Mouse (Mus musculus) neural tube, embryonic 13.5 days (tissue): ENCODE data around the gene Pik3cd. TPM values are rescaled to one million over a fixed set of nuclear protein-coding genes. Genes with fewer than 3 reads are reported as not detected.
"Not testable (repeated sequence)": the region's sequence is repeated elsewhere in the genome, so short reads cannot be mapped to it uniquely, and the experiment has no call there.

Experiments
- ATAC-seq: fragments of 200-750 bp; cut with Nextera tagmentation; 2 replicates; pipeline ENCODE4 v1.8.0; 2017; ENCODE audit warnings: low read depth, mild to moderate bottlenecking, moderate TSS enrichment, moderate library complexity
- H3K27ac ChIP-seq: fragments of 300-500 bp; sonication (generic); replicated peaks from 2 replicates; pipeline ENCODE4 v1.5.1; 2015; ENCODE audit warnings: moderate library complexity, mild to moderate bottlenecking, inconsistent platforms
- H3K27me3 ChIP-seq: fragments of 300-500 bp; sonication (generic); 2 replicates; pipeline ENCODE4 v1.6.1; 2015; ENCODE audit warnings: mild to moderate bottlenecking, inconsistent platforms
- H3K36me3 ChIP-seq: fragments of 300-500 bp; sonication (generic); 2 replicates; pipeline ENCODE4 v1.6.1; 2015; ENCODE audit warnings: mild to moderate bottlenecking, inconsistent platforms
- H3K4me1 ChIP-seq: fragments of 300-500 bp; sonication (generic); replicated peaks from 2 replicates; pipeline ENCODE4 v1.6.1; 2015; ENCODE audit warnings: inconsistent platforms
- H3K4me2 ChIP-seq: fragments of 300-500 bp; sonication (generic); 2 replicates; pipeline ENCODE4 v1.6.1; 2015; ENCODE audit warnings: inconsistent platforms, mild to moderate bottlenecking, moderate library complexity
- H3K4me3 ChIP-seq: fragments of 300-500 bp; sonication (generic); 2 replicates; pipeline ENCODE4 v1.5.1; 2015; ENCODE audit warnings: mild to moderate bottlenecking, inconsistent platforms
- H3K9ac ChIP-seq: fragments of 300-500 bp; sonication (generic); 2 replicates; pipeline ENCODE4 v1.6.1; 2015; ENCODE audit warnings: moderate library complexity, mild to moderate bottlenecking, inconsistent platforms
- H3K9me3 ChIP-seq: fragments of 300-500 bp; sonication (generic); 2 replicates; pipeline ENCODE4 v1.6.1; 2016; ENCODE audit warnings: inconsistent platforms
- WGBS: fragments of 180-500 bp; shearing (Covaris S2); methylation state at CpG from one replicate; pipeline ENCODE4 v1.1.7; 2015; 5-methylcytosine and 5-hydroxymethylcytosine counted together
- polyA plus RNA-seq: library from polyadenylated mRNA; unstranded; fragments of >200 nt; fragmentation: Nextera tagmentation; extraction: Ambion mirVana; gene quantifications from 2 replicates; pipeline ENCODE4 v1.2.1, GENCODE M21; 2015

Pik3cd gene
- polyA plus RNA-seq: 17.8 and 20.0 TPM in 2 replicates

GRCm38 (mm10) chr4:149702210-149702979 lies at the start of gene Pik3cd:
Gene Pik3cd, minus strand, starts transcription at chr4:149702571.
- Histone ChIP-seq H3K27me3 (peaks cover 25% of the 10 kb centered on the region; the same call in 1 of the 2 replicates), H3K9me3 (no peaks in the 10 kb centered on the region), H3K36me3 (no peaks in the 10 kb centered on the region), H3K4me2 (no peak within 1 kb of the TSS), H3K27ac (no peak within 1 kb of the TSS), H3K4me1 (peaks cover 9% of the 10 kb centered on the region), H3K9ac (no peak within 1 kb of the TSS), H3K4me3 (no peak within 1 kb of the TSS)
- no peak for ATAC-seq
- 76% methylated on average over 19 of the region's 19 CpGs for WGBS

GRCm38 (mm10) chr4:149750671-149751070 lies 48.3 kb upstream of the Pik3cd start:
- Histone ChIP-seq H3K9ac (no peak overlapping the region), H3K4me2 (no peak overlapping the region), H3K4me3 (no peak overlapping the region), H3K9me3 (no peaks in the 10 kb centered on the region), H3K4me1 (peaks cover 4% of the 10 kb centered on the region), H3K27ac (no peak overlapping the region), H3K27me3 (no peaks in the 10 kb centered on the region), H3K36me3 (peaks cover 22% of the 10 kb centered on the region)
- WGBS: 37% methylated on average over 5 of the region's 5 CpGs
- no peak for ATAC-seq

DNA sequence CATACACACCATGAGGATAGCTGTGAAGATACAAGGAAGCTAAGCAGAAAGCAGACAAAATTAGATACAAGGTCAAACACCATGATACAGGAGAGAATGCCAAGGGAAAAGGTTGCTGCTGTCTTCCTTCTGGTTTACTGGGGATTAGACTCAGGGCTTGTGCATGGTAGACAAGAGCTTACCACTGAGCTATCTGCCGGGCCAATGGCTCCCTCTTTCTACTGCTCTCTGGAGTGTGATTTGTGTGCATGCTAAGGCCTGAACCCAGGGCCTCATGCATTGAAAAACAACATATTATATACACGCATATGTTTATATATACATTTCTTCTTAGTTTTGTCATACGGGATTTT lies 47.3 kb upstream of the Pik3cd start:
- H3K4me2 ChIP-seq, H3K9ac ChIP-seq, H3K4me1 ChIP-seq, H3K4me3 ChIP-seq, H3K27me3 ChIP-seq, H3K9me3 ChIP-seq, ATAC-seq, H3K27ac ChIP-seq: not testable (repeated sequence)
- H3K36me3 ChIP-seq: peaks cover 30% of the 10 kb centered on the region
- WGBS: 97% methylated on average over 3 of the region's 3 CpGs

DNA sequence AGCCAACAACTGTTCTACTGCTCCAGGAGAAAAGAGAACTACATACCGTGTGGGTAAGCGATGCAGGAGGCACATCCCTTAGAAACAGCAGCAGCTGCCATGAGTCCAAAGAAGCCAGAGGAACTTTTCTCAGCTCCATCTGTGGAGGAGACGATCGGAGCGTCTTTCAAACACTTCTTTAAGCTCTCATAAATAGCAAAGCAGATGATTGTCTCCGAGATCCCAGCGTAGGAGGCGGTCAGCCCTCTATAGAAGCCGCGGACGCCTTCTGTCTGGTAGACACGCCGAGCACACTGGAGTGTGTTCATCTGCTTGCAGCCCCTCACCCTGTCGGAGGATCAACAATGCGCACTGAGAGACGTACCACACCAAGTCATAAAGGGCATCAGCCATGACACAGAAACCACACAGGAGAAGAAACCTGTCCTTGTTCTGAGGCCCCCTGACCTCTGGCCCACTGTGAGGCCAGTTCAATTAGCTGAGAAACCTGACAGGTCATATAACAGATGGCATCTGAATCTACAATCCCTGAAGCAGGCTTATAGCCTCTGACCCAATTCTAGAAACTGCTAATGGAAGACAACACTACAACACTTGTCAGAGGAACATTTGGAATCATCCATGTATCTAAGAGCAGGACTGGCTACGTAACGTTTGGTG lies 46.8 kb upstream of the Pik3cd start:
- Histone ChIP-seq H3K4me2 (no peak overlapping the region), H3K9me3 (no peaks in the 10 kb centered on the region), H3K4me1 (peaks cover 4% of the 10 kb centered on the region), H3K27me3 (no peaks in the 10 kb centered on the region), H3K27ac (no peak overlapping the region), H3K4me3 (no peak overlapping the region), H3K9ac (no peak overlapping the region), H3K36me3 (peaks cover 31% of the 10 kb centered on the region)
- WGBS: 80% methylated on average over 18 of the region's 18 CpGs
- no peak for ATAC-seq

DNA sequence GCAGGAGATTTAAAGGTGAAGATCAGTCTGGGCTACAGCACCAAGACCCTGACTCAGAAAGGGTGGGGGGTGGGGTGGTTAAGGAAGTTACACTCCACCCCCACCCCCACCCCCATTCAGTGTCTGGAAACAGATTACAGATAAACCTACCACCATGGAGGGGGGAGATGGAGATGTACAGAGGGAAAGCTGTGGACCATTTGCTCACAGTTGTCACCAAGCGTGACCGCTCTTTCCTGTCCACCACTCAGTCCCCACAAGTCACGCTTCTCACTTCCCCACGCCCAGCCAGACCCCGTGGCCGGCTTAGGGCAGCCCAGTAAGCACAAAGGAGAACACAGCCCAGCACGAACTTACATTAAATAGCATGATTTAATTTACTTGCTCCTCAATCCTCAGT lies 41.7 kb upstream of the Pik3cd start:
- 82% methylated on average over 7 of the region's 7 CpGs for WGBS
- no peak for ATAC-seq
- H3K9me3 ChIP-seq: no peaks in the 10 kb centered on the region

DNA sequence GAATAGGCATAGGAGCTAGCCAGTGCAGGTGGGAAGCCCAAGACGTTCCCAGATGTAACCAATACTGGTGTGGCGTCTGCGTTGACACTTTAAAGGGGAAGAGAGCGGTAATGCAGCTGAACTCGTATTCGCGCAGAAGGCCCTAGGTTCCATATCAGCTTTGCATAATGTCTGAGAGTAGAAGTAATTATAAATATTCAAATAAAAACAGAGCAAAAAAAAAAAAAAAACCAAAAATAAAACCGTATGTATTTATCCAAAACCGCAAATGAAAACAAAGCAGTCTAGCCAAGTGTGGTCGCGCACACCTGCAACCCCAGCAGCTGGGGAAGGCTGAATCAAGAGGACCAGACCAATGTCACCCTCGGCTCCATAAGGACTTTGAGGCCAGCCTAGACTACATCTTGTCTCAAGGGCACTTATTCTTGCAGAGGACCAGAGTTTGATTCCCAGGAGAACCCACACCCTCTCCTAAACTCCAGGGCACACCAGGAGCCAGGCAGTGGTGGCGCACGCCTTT lies 39.7 kb upstream of the Pik3cd start:
- no peaks in the 10 kb centered on the region for H3K9me3 ChIP-seq
- H3K4me2 ChIP-seq: no peak overlapping the region
- no peak for ATAC-seq
- peaks cover 9% of the 10 kb centered on the region for H3K4me1 ChIP-seq
- no peak overlapping the region for H3K4me3 ChIP-seq
- no peak overlapping the region for H3K9ac ChIP-seq
- 97% methylated on average over 14 of the region's 14 CpGs for WGBS
- H3K36me3 ChIP-seq: peaks cover 44% of the 10 kb centered on the region
- H3K27ac ChIP-seq: no peak overlapping the region
- no peaks in the 10 kb centered on the region for H3K27me3 ChIP-seq

More for the DNA sequence above, 41.7 kb upstream of the Pik3cd start:
- no peak overlapping the region for H3K4me3 ChIP-seq
- H3K27ac ChIP-seq: no peak overlapping the region
- H3K9ac ChIP-seq: no peak overlapping the region
- peaks cover 51% of the 10 kb centered on the region for H3K36me3 ChIP-seq
- no peaks in the 10 kb centered on the region for H3K4me1 ChIP-seq
- no peaks in the 10 kb centered on the region for H3K27me3 ChIP-seq
- H3K4me2 ChIP-seq: no peak overlapping the region

- 89% methylated on average over 7 of the region's 7 CpGs for WGBS
- Histone ChIP-seq H3K4me3 (no peak overlapping the region), H3K9me3 (no peaks in the 10 kb centered on the region)
Observed at GRCm38 (mm10) chr4:149740301-149740700, 37.9 kb upstream of the Pik3cd start.

DNA sequence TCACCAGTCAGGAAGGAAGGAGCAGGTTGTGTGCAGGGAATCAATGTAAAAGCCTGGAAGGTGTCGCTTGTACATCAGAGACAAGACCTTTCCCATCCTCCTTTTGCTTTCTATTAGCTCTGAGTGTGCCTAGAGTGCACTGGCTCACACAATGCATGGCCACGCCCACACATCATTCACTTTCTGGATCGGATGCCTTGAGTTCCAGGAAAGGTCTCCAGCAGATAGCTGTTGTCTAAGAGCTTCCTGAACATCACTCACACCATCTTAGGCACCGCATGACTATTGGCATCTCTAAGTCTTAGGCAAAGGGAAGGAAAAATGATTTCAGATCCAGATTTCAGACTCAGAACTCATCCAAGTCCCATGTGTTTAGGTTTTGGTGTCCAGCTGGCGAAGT lies 37.1 kb upstream of the Pik3cd start:
- Histone ChIP-seq H3K27ac (no peak overlapping the region), H3K4me2 (no peak overlapping the region), H3K36me3 (peaks cover 29% of the 10 kb centered on the region), H3K27me3 (no peaks in the 10 kb centered on the region), H3K9me3 (no peaks in the 10 kb centered on the region), H3K9ac (no peak overlapping the region), H3K4me3 (no peak overlapping the region), H3K4me1 (peaks cover 35% of the 10 kb centered on the region)
- ATAC-seq: no peak
- WGBS: 73% methylated on average over 5 of the region's 5 CpGs

More at GRCm38 (mm10) chr4:149740301-149740700, 37.9 kb upstream of the Pik3cd start:
- no peaks in the 10 kb centered on the region for H3K27me3 ChIP-seq
- no peak overlapping the region for H3K27ac ChIP-seq
- peaks cover 27% of the 10 kb centered on the region for H3K4me1 ChIP-seq
- no peak overlapping the region for H3K9ac ChIP-seq
- peaks cover 37% of the 10 kb centered on the region for H3K36me3 ChIP-seq
- ATAC-seq: no peak
- H3K4me2 ChIP-seq: no peak overlapping the region

GRCm38 (mm10) chr4:149737383-149738324 lies 35.3 kb upstream of the Pik3cd start, which contains the start of gene Tmem201:
Gene Tmem201, minus strand, starts transcription at chr4:149738044.
- Histone ChIP-seq H3K9me3 (no peaks in the 10 kb centered on the region), H3K4me3 (peak within 1 kb of the TSS; percentile 90), H3K27ac (peak within 1 kb of the TSS; percentile 84), H3K9ac (peak within 1 kb of the TSS; percentile 95), H3K36me3 (peaks cover 11% of the 10 kb centered on the region), H3K4me2 (peak within 1 kb of the TSS; percentile 93), H3K4me1 (peaks cover 53% of the 10 kb centered on the region), H3K27me3 (no peaks in the 10 kb centered on the region)
- under 1% methylated on average over 97 of the region's 97 CpGs for WGBS
- ATAC-seq: peak; percentile 91

DNA sequence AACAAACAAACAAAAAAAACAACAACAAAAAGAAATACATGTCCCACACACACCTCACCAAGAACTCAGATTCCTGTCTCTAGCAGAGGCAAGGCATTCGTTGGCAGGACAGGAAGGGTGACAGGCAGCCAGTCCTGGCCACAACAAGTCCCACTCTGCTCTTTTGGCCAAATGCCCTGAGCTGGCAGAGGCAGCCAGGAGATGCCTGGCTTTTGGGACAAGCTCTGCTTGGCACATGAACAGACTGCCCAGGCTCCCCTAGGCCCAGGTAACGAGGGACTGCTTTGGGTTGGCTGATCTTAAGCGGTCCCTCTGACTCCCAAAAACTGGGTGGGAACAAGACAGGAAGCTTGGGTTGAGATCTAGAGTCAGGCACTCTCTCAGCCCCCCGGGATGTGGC lies 34.2 kb upstream of the Pik3cd start:
- WGBS: 53% methylated on average over 4 of the region's 4 CpGs
- Histone ChIP-seq H3K27ac (0 out of 2 replicates have a peak overlapping the region, but pooled peaks have one; percentile 84), H3K4me1 (peaks cover 63% of the 10 kb centered on the region)

GRCm38 (mm10) chr4:149735624-149736250 lies 33.4 kb upstream of the Pik3cd start:
- no peak for ATAC-seq
- Histone ChIP-seq H3K4me3 (0 out of 2 replicates have a peak overlapping the region, but pooled peaks have one; percentile 90), H3K9me3 (no peaks in the 10 kb centered on the region), H3K36me3 (peaks cover 11% of the 10 kb centered on the region), H3K4me1 (peaks cover 71% of the 10 kb centered on the region), H3K27ac (no peak overlapping the region), H3K9ac (peak overlapping the region; percentile 95), H3K27me3 (no peaks in the 10 kb centered on the region), H3K4me2 (peak overlapping the region; percentile 93)
- WGBS: 78% methylated on average over 5 of the region's 5 CpGs

More for the DNA sequence above, 34.2 kb upstream of the Pik3cd start:
- Histone ChIP-seq H3K9ac (peak overlapping the region; percentile 95), H3K4me2 (peak overlapping the region; percentile 93), H3K9me3 (no peaks in the 10 kb centered on the region), H3K36me3 (peaks cover 9% of the 10 kb centered on the region), H3K27me3 (no peaks in the 10 kb centered on the region), H3K4me3 (peak overlapping the region; percentile 90)
- ATAC-seq: no peak
